Mouse (Mus musculus): Measurements from ENCODE around the gene Slc16a14. TPM values are rescaled to one million over a fixed set of nuclear protein-coding genes. Genes with fewer than 3 reads are reported as not detected.

The Slc16a14 gene
- polyA plus RNA-seq, 2 experiments = not detected

GRCm38 (mm10) chr1:84897364-84897763 lies 37.6 kb downstream of the Slc16a14 start:
- Histone ChIP-seq H3K27me3 (ENCODE audit: control insufficient read depth, insufficient read depth, low read length) (no peaks in the 10 kb centered on the region), H3K4me2 (ENCODE audit: low read depth) (no peak overlapping the region), H3K9ac (replicated peaks) (no peak overlapping the region), H3K4me3 (ENCODE audit: insufficient read depth in 1 of 2, low read depth in 2 of 2, low read length in 2 of 2) (no peak overlapping the region), H3K27ac (no peak overlapping the region), H3K36me3 (replicated peaks; ENCODE audit: control insufficient read depth, insufficient read depth, low read depth) (no peaks in the 10 kb centered on the region), H3K9me3 (ENCODE audit: control insufficient read depth, low read length) (no peaks in the 10 kb centered on the region), H3K4me1 (replicated peaks; ENCODE audit: control insufficient read depth in 2 of 2, insufficient read depth in 2 of 2, low read length in 1 of 2) (no peaks in the 10 kb centered on the region)
- DNase-seq (ENCODE audit: low read depth in 3 of 3, low spot score in 3 of 3) = no peak
- WGBS (ENCODE audit: insufficient replicate concordance) = 61% methylated on average over 6 of the region's 6 CpGs
- TF ChIP-seq EP300 (IDR thresholded peaks at IDR 0.05; ENCODE audit: low read depth) = no peak
- no peak for TF ChIP-seq CTCF (IDR thresholded peaks at IDR 0.05; ENCODE audit: low read depth)
- ATAC-seq (ENCODE audit: insufficient read depth) = no peak

- H3K27me3 ChIP-seq (ENCODE audit: control insufficient read depth, insufficient read depth, low read length) = no peaks in the 10 kb centered on the region
- no peaks in the 10 kb centered on the region for H3K4me1 ChIP-seq (replicated peaks; ENCODE audit: control insufficient read depth in 2 of 2, insufficient read depth in 2 of 2, low read length in 1 of 2)
- TF ChIP-seq EP300 (IDR thresholded peaks at IDR 0.05; ENCODE audit: low read depth) (no peak), CTCF (IDR thresholded peaks at IDR 0.05; ENCODE audit: low read depth) (no peak)
- H3K4me2 ChIP-seq (ENCODE audit: low read depth) = no peak overlapping the region
- H3K36me3 ChIP-seq (replicated peaks; ENCODE audit: control insufficient read depth, insufficient read depth, low read depth) = no peaks in the 10 kb centered on the region
- no peaks in the 10 kb centered on the region for H3K9me3 ChIP-seq (ENCODE audit: control insufficient read depth, low read length)
- 75% methylated on average over 9 of the region's 9 CpGs for WGBS (ENCODE audit: insufficient replicate concordance)
- ATAC-seq (ENCODE audit: insufficient read depth) (no peak), DNase-seq (ENCODE audit: low read depth in 3 of 3, low spot score in 3 of 3) (no peak)
- H3K4me3 ChIP-seq (ENCODE audit: insufficient read depth in 1 of 2, low read depth in 2 of 2, low read length in 2 of 2) = no peak overlapping the region
- H3K9ac ChIP-seq (replicated peaks) = no peak overlapping the region
- H3K27ac ChIP-seq = no peak overlapping the region
These were observed 43.2 kb downstream of the Slc16a14 start for GRCm38 (mm10) chr1:84891746-84892145.

DNA sequence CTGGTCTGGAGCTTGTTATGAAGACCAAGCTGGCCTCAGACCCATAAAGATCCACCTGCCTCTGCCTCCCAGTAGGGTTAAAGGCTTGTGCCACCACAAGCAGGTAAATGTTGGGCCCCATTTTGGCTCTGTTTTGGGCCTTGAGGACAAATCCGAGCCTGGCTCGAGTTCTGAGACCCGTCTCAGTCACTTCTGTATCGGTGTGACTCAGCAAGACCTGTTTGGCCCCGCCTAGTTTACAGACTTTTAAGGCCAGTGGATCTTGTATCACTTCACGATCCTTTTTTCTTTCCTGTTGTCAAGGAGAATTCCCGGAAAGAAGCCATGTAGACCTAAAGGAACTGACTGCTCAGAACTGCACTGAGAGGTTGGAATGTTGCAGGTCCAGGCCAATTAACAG lies 44.4 kb downstream of the Slc16a14 start:
- TF ChIP-seq CTCF (IDR thresholded peaks at IDR 0.05; ENCODE audit: low read depth) (no peak), EP300 (IDR thresholded peaks at IDR 0.05; ENCODE audit: low read depth) (no peak)
- Histone ChIP-seq H3K9me3 (ENCODE audit: control insufficient read depth, low read length) (no peaks in the 10 kb centered on the region), H3K4me2 (ENCODE audit: low read depth) (no peak overlapping the region), H3K9ac (replicated peaks) (no peak overlapping the region), H3K4me1 (replicated peaks; ENCODE audit: control insufficient read depth in 2 of 2, insufficient read depth in 2 of 2, low read length in 1 of 2) (no peaks in the 10 kb centered on the region), H3K27ac (no peak overlapping the region), H3K4me3 (ENCODE audit: insufficient read depth in 1 of 2, low read depth in 2 of 2, low read length in 2 of 2) (no peak overlapping the region), H3K27me3 (ENCODE audit: control insufficient read depth, insufficient read depth, low read length) (no peaks in the 10 kb centered on the region), H3K36me3 (replicated peaks; ENCODE audit: control insufficient read depth, insufficient read depth, low read depth) (no peaks in the 10 kb centered on the region)
- no peak for ATAC-seq (ENCODE audit: insufficient read depth)
- 61% methylated on average over 7 of the region's 7 CpGs for WGBS (ENCODE audit: insufficient replicate concordance)
- DNase-seq (ENCODE audit: low read depth in 3 of 3, low spot score in 3 of 3) = no peak

DNA sequence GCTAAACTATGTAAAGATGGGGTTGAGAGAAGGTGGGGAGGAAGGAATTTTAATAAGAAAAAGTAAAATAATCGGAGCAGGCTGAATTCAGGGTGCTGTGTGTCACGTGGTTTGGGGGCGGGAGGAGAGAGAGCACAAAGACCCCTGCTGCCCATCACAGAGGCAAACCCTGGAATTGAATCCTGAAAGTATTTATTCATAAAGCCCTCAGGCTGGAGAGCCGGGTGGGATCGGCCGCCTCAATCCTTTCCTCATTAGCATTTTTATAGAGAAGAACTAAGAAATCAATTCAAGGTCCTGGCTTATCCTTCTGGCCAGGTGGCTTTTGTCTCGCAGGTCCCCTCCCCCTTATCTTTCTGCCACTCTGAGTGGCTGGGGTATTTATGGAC lies 44.9 kb downstream of the Slc16a14 start:
- no peaks in the 10 kb centered on the region for H3K4me1 ChIP-seq (replicated peaks; ENCODE audit: control insufficient read depth in 2 of 2, insufficient read depth in 2 of 2, low read length in 1 of 2)
- no peak for TF ChIP-seq EP300 (IDR thresholded peaks at IDR 0.05; ENCODE audit: low read depth)
- TF ChIP-seq CTCF (IDR thresholded peaks at IDR 0.05; ENCODE audit: low read depth) = no peak
- 50% methylated on average over 7 of the region's 7 CpGs for WGBS (ENCODE audit: insufficient replicate concordance)
- H3K4me2 ChIP-seq (ENCODE audit: low read depth) = no peak overlapping the region
- H3K36me3 ChIP-seq (replicated peaks; ENCODE audit: control insufficient read depth, insufficient read depth, low read depth) = no peaks in the 10 kb centered on the region
- no peak overlapping the region for H3K27ac ChIP-seq
- ATAC-seq (ENCODE audit: insufficient read depth) = no peak
- no peak for DNase-seq (ENCODE audit: low read depth in 3 of 3, low spot score in 3 of 3)
- H3K9ac ChIP-seq (replicated peaks) = no peak overlapping the region
- H3K9me3 ChIP-seq (ENCODE audit: control insufficient read depth, low read length) = no peaks in the 10 kb centered on the region
- no peaks in the 10 kb centered on the region for H3K27me3 ChIP-seq (ENCODE audit: control insufficient read depth, insufficient read depth, low read length)
- no peak overlapping the region for H3K4me3 ChIP-seq (ENCODE audit: insufficient read depth in 1 of 2, low read depth in 2 of 2, low read length in 2 of 2)

GRCm38 (mm10) chr1:84889330-84890004 lies 45.5 kb downstream of the Slc16a14 start:
- no peak for ATAC-seq (ENCODE audit: insufficient read depth)
- Histone ChIP-seq H3K27ac (no peak overlapping the region), H3K4me1 (replicated peaks; ENCODE audit: control insufficient read depth in 2 of 2, insufficient read depth in 2 of 2, low read length in 1 of 2) (no peaks in the 10 kb centered on the region), H3K4me3 (ENCODE audit: insufficient read depth in 1 of 2, low read depth in 2 of 2, low read length in 2 of 2) (no peak overlapping the region), H3K27me3 (ENCODE audit: control insufficient read depth, insufficient read depth, low read length) (no peaks in the 10 kb centered on the region), H3K4me2 (ENCODE audit: low read depth) (no peak overlapping the region), H3K9me3 (ENCODE audit: control insufficient read depth, low read length) (no peaks in the 10 kb centered on the region), H3K36me3 (replicated peaks; ENCODE audit: control insufficient read depth, insufficient read depth, low read depth) (no peaks in the 10 kb centered on the region), H3K9ac (replicated peaks) (no peak overlapping the region)
- 57% methylated on average over 8 of the region's 8 CpGs for WGBS (ENCODE audit: insufficient replicate concordance)
- no peak for DNase-seq (ENCODE audit: low read depth in 3 of 3, low spot score in 3 of 3)
- no peak for TF ChIP-seq CTCF (IDR thresholded peaks at IDR 0.05; ENCODE audit: low read depth)
- TF ChIP-seq EP300 (IDR thresholded peaks at IDR 0.05; ENCODE audit: low read depth) = no peak
